Mouse (Mus musculus) lung, embryonic 16.5 days (tissue): ENCODE data around the gene Tyro3. TPM values are rescaled to one million over a fixed set of nuclear protein-coding genes. Genes with fewer than 3 reads are reported as not detected.

Source experiments
- polyA plus RNA-seq: library from polyadenylated mRNA; unstranded; fragments of >200 nt; fragmentation: Nextera tagmentation; extraction: Ambion mirVana; gene quantifications from 2 replicates; pipeline ENCODE4 v1.2.1, GENCODE M21; 2015

The Tyro3 gene
- polyA plus RNA-seq, 1 experiment from 2014 or later: 20.1 TPM

Other genes starting within 250 kb of the Tyro3 start
- 81.3 and 93.7 TPM in 2 replicates for gene Nusap1, start 179.4 kb upstream of the Tyro3 start, polyA plus RNA-seq
- gene Oip5, start 179.3 kb upstream of the Tyro3 start, polyA plus RNA-seq: 27.8 and 29.1 TPM in 2 replicates
- 41.4 and 41.6 TPM in 2 replicates for gene Ndufaf1, start 134.9 kb upstream of the Tyro3 start, polyA plus RNA-seq
- 35.4 and 39.9 TPM in 2 replicates for gene Rtf1, start 122.7 kb upstream of the Tyro3 start, polyA plus RNA-seq
- gene Itpka, start 55.4 kb upstream of the Tyro3 start, polyA plus RNA-seq: 3.0 and 3.6 TPM in 2 replicates
- 1.3 and 1.5 TPM in 2 replicates for gene Ltk, start 37.3 kb upstream of the Tyro3 start, polyA plus RNA-seq
- gene Rpap1, start 10.2 kb upstream of the Tyro3 start, polyA plus RNA-seq: 28.2 and 31.3 TPM in 2 replicates
- 21.9 and 25.4 TPM in 2 replicates for gene Mga, start 99.5 kb downstream of the Tyro3 start, polyA plus RNA-seq
- 3.4 and 3.5 TPM in 2 replicates for gene Mapkbp1, start 175.0 kb downstream of the Tyro3 start, polyA plus RNA-seq
- gene Jmjd7, start 229.8 kb downstream of the Tyro3 start, polyA plus RNA-seq: 21.2 and 22.9 TPM in 2 replicates
- gene Gm28042, start 229.8 kb downstream of the Tyro3 start, polyA plus RNA-seq: 2.3 and 4.3 TPM in 2 replicates
- gene Pla2g4b, start 235.7 kb downstream of the Tyro3 start, polyA plus RNA-seq: 1.1 and 1.4 TPM in 2 replicates